Mouse (Mus musculus): ENCODE data around the gene Gm49366. TPM values are rescaled to one million over a fixed set of nuclear protein-coding genes. Genes with fewer than 3 reads are reported as not detected.
"Not testable (repeated sequence)": the region's sequence is repeated elsewhere in the genome, so short reads cannot be mapped to it uniquely, and the experiment has no call there.

The Gm49366 gene
- polyA plus RNA-seq, 1 experiment from 2014 or later: not detected

GRCm38 (mm10) chr12:84033302-84033701 lies 5.4 kb upstream of the Gm49366 start:
- not testable (repeated sequence) for ATAC-seq (ENCODE audit: insufficient number of reproducible peaks, insufficient read depth, low FRiP score, low TSS enrichment, low read depth); H3K27ac ChIP-seq; H3K9me3 ChIP-seq; H3K9ac ChIP-seq; H3K4me2 ChIP-seq; H3K4me1 ChIP-seq; H3K27me3 ChIP-seq; H3K36me3 ChIP-seq; H3K4me3 ChIP-seq
- 79% methylated on average over 2 of the region's 2 CpGs for WGBS

DNA sequence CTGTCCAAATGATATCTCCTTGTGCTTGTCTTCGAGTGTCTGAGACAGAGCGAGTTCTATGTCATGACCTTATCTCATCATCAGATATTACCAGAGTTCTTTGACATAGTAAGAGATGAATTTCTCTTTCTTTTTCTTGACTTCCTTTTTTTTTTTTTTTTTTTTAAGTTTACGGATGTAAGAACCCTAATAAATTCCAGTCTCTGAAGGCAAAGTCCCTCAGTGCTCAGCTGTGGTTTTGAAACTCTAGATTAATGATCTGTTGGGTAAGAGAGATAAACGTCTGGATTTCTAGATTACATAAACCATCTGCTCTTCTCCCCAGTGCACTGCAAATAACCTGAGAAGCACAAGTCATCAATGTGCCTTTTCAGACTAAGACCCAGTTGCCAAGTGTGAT lies 4.6 kb upstream of the Gm49366 start:
- Histone ChIP-seq H3K4me1 (peaks cover 4% of the 10 kb centered on the region; the same call in 1 of the 2 replicates), H3K4me3 (no peak overlapping the region), H3K36me3 (no peaks in the 10 kb centered on the region), H3K9ac (no peak overlapping the region), H3K27ac (no peak overlapping the region), H3K4me2 (no peak overlapping the region), H3K9me3 (no peaks in the 10 kb centered on the region), H3K27me3 (no peaks in the 10 kb centered on the region)
- 57% methylated on average over 4 of the region's 4 CpGs for WGBS
- no peak for ATAC-seq (ENCODE audit: insufficient number of reproducible peaks, insufficient read depth, low FRiP score, low TSS enrichment, low read depth)

DNA sequence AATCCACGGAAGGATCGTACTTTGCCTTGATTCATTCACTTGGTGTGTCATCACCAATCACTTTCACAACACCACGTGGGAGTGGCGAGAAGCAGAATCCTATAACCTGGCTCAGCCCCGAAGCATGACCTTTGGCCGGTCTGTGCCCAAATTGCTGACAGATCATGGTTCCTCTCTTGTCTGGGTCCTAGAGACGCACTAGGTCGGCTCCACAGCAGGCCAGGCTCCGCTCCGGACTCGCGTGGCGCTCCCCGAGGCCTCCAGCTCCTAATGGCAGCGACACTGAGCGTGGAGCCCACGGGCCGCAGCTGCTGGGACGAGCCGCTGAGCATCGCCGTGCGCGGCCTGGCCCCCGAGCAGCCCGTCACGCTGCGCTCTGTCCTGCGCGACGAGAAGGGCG lies 494 bp upstream of the Gm49366 start, which contains the start of gene Acot4:
Acot4 (plus strand) TSS at position 139 of the 400 bp plus-strand sequence.
- H3K27me3 ChIP-seq; H3K9me3 ChIP-seq; ATAC-seq (ENCODE audit: insufficient number of reproducible peaks, insufficient read depth, low FRiP score, low TSS enrichment, low read depth); H3K36me3 ChIP-seq; H3K4me1 ChIP-seq; H3K27ac ChIP-seq: not testable (repeated sequence)
- Histone ChIP-seq H3K4me2 (peak within 1 kb of the TSS; percentile 73), H3K9ac (peak within 1 kb of the TSS; percentile 72), H3K4me3 (peak within 1 kb of the TSS; percentile 49)
- 9% methylated on average over 32 of the region's 32 CpGs for WGBS

GRCm38 (mm10) chr12:84042248-84042647 lies 3.5 kb downstream of the Gm49366 start:
- no peak for ATAC-seq (ENCODE audit: insufficient number of reproducible peaks, insufficient read depth, low FRiP score, low TSS enrichment, low read depth)
- peaks cover 4% of the 10 kb centered on the region; the same call in 1 of the 2 replicates for H3K4me1 ChIP-seq
- no peaks in the 10 kb centered on the region for H3K36me3 ChIP-seq

GRCm38 (mm10) chr12:84044045-84044444 lies 5.3 kb downstream of the Gm49366 start:
- no peak overlapping the region for H3K9ac ChIP-seq
- no peak overlapping the region for H3K4me3 ChIP-seq
- H3K4me1 ChIP-seq: no peaks in the 10 kb centered on the region
- H3K4me2 ChIP-seq: no peak overlapping the region
- H3K27ac ChIP-seq: no peak overlapping the region
- no peaks in the 10 kb centered on the region for H3K36me3 ChIP-seq
- WGBS: 67% methylated on average over 2 of the region's 2 CpGs
- ATAC-seq (ENCODE audit: insufficient number of reproducible peaks, insufficient read depth, low FRiP score, low TSS enrichment, low read depth): no peak
- no peaks in the 10 kb centered on the region for H3K27me3 ChIP-seq
- H3K9me3 ChIP-seq: peaks cover 19% of the 10 kb centered on the region

More at GRCm38 (mm10) chr12:84042248-84042647, 3.5 kb downstream of the Gm49366 start:
- Histone ChIP-seq H3K4me2 (no peak overlapping the region), H3K9ac (no peak overlapping the region), H3K27me3 (no peaks in the 10 kb centered on the region), H3K4me3 (no peak overlapping the region), H3K27ac (no peak overlapping the region), H3K9me3 (peaks cover 8% of the 10 kb centered on the region; the same call in 1 of the 2 replicates)
- 89% methylated on average over 5 of the region's 5 CpGs for WGBS

DNA sequence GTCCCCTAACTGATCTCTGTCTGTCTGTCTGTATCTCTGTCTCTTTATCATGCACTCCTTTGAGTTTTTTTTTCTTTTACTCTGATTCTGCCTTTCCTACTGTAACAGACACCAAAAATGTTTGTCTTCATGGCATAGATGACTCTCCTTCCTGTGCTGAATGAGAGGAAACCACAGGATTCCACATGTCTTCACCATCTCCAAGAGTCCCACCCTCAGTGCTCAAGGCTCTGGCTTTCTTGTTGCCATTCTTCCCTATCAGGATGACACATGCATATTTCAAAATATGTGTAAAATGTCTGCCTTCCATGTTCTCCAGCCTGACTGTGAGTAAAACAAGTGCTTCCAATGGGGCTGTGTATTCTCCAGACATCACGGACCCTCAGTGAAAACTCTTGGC lies 8.2 kb downstream of the Gm49366 start:
- H3K4me3 ChIP-seq: no peak overlapping the region
- H3K36me3 ChIP-seq: no peaks in the 10 kb centered on the region
- H3K4me1 ChIP-seq: no peaks in the 10 kb centered on the region
- WGBS: 94% methylated on average over 1 of the region's 1 CpGs
- H3K9ac ChIP-seq: no peak overlapping the region
- ATAC-seq (ENCODE audit: insufficient number of reproducible peaks, insufficient read depth, low FRiP score, low TSS enrichment, low read depth): no peak
- H3K4me2 ChIP-seq: no peak overlapping the region
- H3K27me3 ChIP-seq: peaks cover 2% of the 10 kb centered on the region; the same call in 1 of the 2 replicates
- H3K27ac ChIP-seq: no peak overlapping the region
- peaks cover 11% of the 10 kb centered on the region; the same call in 1 of the 2 replicates for H3K9me3 ChIP-seq

DNA sequence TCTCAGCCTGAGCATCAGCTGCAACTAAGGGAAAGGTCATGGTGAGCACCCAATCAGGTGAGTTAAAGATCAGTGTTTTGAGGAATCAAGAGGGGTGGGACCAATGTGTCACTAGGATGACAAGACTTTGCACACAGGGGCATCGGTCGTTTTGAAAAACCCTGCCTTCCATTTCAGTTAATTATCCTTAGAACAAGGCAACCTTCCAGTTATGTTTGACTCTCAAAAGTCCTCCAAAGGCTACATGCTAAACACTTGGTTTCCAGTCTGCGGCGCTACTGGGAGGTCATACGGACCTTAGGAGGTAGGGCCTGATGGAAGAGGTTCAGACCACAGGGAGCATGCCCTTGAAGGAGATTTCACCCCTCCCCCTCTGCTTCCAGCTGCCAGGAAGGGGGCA lies 12.0 kb downstream of the Gm49366 start:
- not testable (repeated sequence) for H3K36me3 ChIP-seq; H3K4me3 ChIP-seq; H3K4me1 ChIP-seq; ATAC-seq (ENCODE audit: insufficient number of reproducible peaks, insufficient read depth, low FRiP score, low TSS enrichment, low read depth); H3K9ac ChIP-seq; H3K27ac ChIP-seq; H3K4me2 ChIP-seq
- Histone ChIP-seq H3K27me3 (peaks cover 22% of the 10 kb centered on the region), H3K9me3 (peaks cover 11% of the 10 kb centered on the region; the same call in 1 of the 2 replicates)
- WGBS: 85% methylated on average over 5 of the region's 5 CpGs

DNA sequence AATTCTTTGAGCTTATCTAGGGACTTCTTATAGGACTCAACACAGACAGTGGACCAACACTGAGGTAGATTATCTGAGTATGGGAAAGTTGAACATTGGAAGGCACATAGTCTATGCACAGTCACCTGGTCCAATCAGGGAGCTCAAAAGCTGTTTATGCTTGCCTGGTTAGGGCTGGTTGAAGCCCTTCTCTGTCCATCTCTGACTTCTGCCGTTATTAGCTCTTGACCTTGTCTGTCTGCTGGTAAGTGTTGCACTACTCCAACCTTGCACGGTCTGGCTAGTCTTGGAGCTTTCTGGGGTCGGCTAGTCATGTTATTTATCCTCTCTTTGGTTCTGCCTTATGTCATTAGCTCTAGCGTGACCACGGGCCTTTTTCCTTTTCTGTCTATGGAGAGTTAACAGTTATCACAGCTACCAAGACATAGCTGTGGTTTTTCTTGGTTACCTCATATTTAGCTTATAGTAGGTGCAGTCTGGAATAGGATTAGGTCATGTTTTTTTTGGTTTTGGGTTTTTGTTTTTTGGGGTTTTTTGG lies 13.3 kb downstream of the Gm49366 start, which contains the start of gene Acot3:
Acot3 (plus strand) TSS at position 208 of the 538 bp plus-strand sequence.
- whole genome bisulfite sequencing: 80% methylated on average over 5 of the region's 5 CpGs
- Histone ChIP-seq H3K9me3 (peaks cover 11% of the 10 kb centered on the region; the same call in 1 of the 2 replicates), H3K4me3 (peak within 1 kb of the TSS; percentile 47; the same call in 1 of the 2 replicates), H3K27ac (no peak within 1 kb of the TSS), H3K9ac (no peak within 1 kb of the TSS), H3K27me3 (peaks cover 22% of the 10 kb centered on the region), H3K36me3 (no peaks in the 10 kb centered on the region), H3K4me1 (0 out of 2 replicates have a peak, but pooled peaks cover 6% of the 10 kb centered on the region), H3K4me2 (no peak within 1 kb of the TSS)
- no peak for ATAC-seq (ENCODE audit: insufficient number of reproducible peaks, insufficient read depth, low FRiP score, low TSS enrichment, low read depth)

- Histone ChIP-seq H3K36me3 (no peaks in the 10 kb centered on the region), H3K9me3 (peaks cover 9% of the 10 kb centered on the region; the same call in 1 of the 2 replicates), H3K27ac (no peak overlapping the region), H3K9ac (no peak overlapping the region), H3K4me1 (0 out of 2 replicates have a peak, but pooled peaks cover 6% of the 10 kb centered on the region), H3K4me3 (no peak overlapping the region), H3K27me3 (peaks cover 22% of the 10 kb centered on the region), H3K4me2 (no peak overlapping the region)
- WGBS: 86% methylated on average over 7 of the region's 7 CpGs
- no peak for ATAC-seq (ENCODE audit: insufficient number of reproducible peaks, insufficient read depth, low FRiP score, low TSS enrichment, low read depth)
Observed at GRCm38 (mm10) chr12:84052609-84053008, 13.9 kb downstream of the Gm49366 start.

GRCm38 (mm10) chr12:84053173-84053572 lies 14.4 kb downstream of the Gm49366 start:
- 13% methylated on average over 16 of the region's 16 CpGs for WGBS
- Histone ChIP-seq H3K4me2 (peak overlapping the region; percentile 76), H3K9me3 (peaks cover 4% of the 10 kb centered on the region; the same call in 1 of the 2 replicates), H3K9ac (peak overlapping the region; percentile 62; the same call in 1 of the 2 replicates), H3K27me3 (peaks cover 22% of the 10 kb centered on the region), H3K36me3 (no peaks in the 10 kb centered on the region), H3K4me3 (peak overlapping the region; percentile 47), H3K27ac (no peak overlapping the region), H3K4me1 (0 out of 2 replicates have a peak, but pooled peaks cover 6% of the 10 kb centered on the region)
- no peak for ATAC-seq (ENCODE audit: insufficient number of reproducible peaks, insufficient read depth, low FRiP score, low TSS enrichment, low read depth)

DNA sequence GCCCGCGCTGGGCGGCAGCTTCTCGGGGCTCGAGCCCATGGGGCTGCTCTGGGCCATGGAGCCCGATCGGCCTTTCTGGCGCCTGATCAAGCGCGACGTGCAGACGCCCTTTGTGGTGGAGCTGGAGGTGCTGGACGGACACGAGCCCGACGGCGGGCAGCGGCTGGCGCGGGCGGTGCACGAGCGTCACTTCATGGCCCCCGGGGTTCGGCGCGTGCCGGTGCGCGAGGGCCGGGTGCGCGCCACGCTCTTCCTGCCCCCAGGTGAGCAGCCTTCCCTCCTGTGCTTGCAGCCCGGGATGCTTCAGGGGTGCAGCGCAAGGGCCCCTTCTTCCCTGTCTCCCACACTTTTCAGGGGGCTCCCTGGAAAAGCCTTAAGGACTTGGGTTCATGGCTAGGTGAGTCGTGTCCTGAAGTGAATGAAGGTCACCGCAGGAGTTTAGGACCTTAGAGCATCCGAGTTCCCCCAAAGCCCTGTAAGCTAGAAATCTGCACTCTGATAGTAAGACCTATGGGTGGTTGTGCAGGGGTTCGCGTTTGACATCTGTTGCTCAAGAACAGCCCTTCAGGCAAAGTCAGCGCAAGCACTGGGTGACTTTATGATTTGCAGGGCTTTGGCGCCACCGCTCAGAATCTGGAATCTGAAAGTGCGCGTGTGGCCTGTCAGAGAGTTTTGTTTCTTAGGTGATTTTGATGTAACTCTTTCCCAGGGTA lies 15.1 kb downstream of the Gm49366 start:
- Histone ChIP-seq H3K4me2 (peak overlapping the region; percentile 76), H3K9me3 (no peaks in the 10 kb centered on the region), H3K27ac (no peak overlapping the region), H3K36me3 (no peaks in the 10 kb centered on the region), H3K4me1 (0 out of 2 replicates have a peak, but pooled peaks cover 6% of the 10 kb centered on the region), H3K27me3 (peaks cover 22% of the 10 kb centered on the region), H3K4me3 (peak overlapping the region; percentile 47), H3K9ac (peak overlapping the region; percentile 62)
- no peak for ATAC-seq (ENCODE audit: insufficient number of reproducible peaks, insufficient read depth, low FRiP score, low TSS enrichment, low read depth)
- 2% methylated on average over 35 of the region's 46 CpGs for WGBS

- no peak for ATAC-seq (ENCODE audit: insufficient number of reproducible peaks, insufficient read depth, low FRiP score, low TSS enrichment, low read depth)
- H3K4me2 ChIP-seq: no peak overlapping the region
- no peak overlapping the region for H3K27ac ChIP-seq
- H3K9ac ChIP-seq: no peak overlapping the region
- H3K27me3 ChIP-seq: no peaks in the 10 kb centered on the region
- 28% methylated on average over 2 of the region's 2 CpGs for WGBS
- no peaks in the 10 kb centered on the region for H3K36me3 ChIP-seq
- no peaks in the 10 kb centered on the region for H3K9me3 ChIP-seq
- no peaks in the 10 kb centered on the region for H3K4me1 ChIP-seq
- H3K4me3 ChIP-seq: no peak overlapping the region
Observed at GRCm38 (mm10) chr12:84060946-84061345, 22.2 kb downstream of the Gm49366 start.
